Mouse (Mus musculus) urinary bladder, adult 2 months (tissue): ENCODE measurements around the gene Lsm3. TPM values are rescaled to one million over a fixed set of nuclear protein-coding genes. Genes with fewer than 3 reads are reported as not detected.

Experiments
- DNase-seq: peaks from one replicate; pipeline ENCODE4 v3.0.0; 2022; ENCODE audit warnings: low spot score
- polyA plus RNA-seq: library from polyadenylated mRNA; depleted of rRNA; stranded (reverse); fragments of >200 nt; gene quantifications from 2 replicates; pipeline ENCODE4 v1.2.3, GENCODE M21; 2012; rRNA removed

Lsm3 gene
- polyA plus RNA-seq, 1 experiment = 67.6 TPM

DNA sequence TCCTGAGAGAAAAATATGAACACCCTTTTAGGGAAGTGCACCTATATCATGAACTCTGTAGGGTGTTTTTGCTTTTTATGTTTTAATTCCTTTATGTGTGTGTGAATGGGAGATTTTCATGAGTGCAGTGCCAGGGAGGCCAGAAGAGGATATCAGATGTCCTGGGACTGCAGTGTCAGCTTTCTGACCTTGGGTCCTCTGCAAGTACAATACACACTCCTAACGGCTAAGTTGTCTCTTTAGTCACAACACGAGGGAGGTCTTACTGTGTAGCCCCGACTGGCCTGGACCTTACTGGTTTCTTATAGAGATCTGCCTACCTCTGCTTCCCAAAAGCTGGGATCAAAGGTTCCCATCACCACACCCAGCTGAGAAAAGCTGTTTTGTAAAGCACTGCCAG lies 37.0 kb downstream of the Lsm3 start:
- DNase-seq = no peak

- DNase-seq = no peak
These were observed 42.8 kb downstream of the Lsm3 start for GRCm38 (mm10) chr6:91558565-91558964.

- no peak for DNase-seq
These were observed 43.6 kb downstream of the Lsm3 start for GRCm38 (mm10) chr6:91559371-91559770.

DNA sequence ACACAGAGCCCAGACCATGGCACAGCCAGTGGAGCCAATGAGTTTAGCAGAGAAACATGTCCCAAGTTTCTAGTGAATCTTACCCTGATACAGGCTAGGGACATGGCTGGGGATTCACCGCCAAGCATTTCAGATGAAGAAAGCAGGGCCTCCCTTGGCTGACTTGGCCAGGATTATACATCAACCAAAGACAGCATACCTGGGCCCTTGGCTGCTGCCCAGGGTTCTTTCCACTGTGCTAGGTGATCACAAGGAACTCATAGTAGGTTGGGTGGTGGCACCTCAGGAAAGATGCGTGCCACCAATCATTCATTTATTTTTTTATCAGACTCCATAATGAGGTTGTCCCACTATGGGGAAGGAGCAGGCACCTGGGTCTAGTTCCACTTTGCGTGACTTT lies 44.5 kb downstream of the Lsm3 start:
- DNase-seq = no peak

- DNase-seq = no peak
These were observed 47.3 kb downstream of the Lsm3 start for GRCm38 (mm10) chr6:91563031-91563430.

DNA sequence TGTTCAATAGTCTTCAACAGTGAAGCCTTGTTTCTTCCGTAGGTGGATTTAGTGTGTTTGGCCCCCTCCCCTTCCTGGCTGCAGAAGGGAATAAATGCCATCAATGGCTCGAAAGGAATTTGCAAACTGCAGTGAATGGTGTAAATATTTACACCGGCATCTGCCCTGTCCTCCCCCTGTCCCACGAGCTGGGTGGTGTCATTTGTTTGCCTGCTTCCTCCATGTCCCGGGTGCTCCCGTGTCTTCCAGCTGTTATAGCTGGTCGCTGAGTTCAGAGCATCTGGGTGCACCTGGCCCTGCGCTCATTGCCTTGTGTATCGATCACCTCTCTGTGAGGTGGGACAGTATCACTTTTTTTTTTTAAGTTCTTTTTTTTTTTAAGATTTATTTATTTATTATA lies 50.7 kb downstream of the Lsm3 start:
- DNase-seq = no peak

Other genes with a start within 250 kb of the Lsm3 start
- gene Wnt7a, start 104.6 kb upstream of the Lsm3 start, polyA plus RNA-seq = not detected in 2 replicates
- gene Chchd4, start 42.4 kb upstream of the Lsm3 start, polyA plus RNA-seq = 6.7 and 7.6 TPM in 2 replicates
- 65.4 and 68.0 TPM in 2 replicates for gene Tmem43, start 42.2 kb upstream of the Lsm3 start, polyA plus RNA-seq
- gene Xpc, start within 50 bp of the Lsm3 start, polyA plus RNA-seq = 17.6 and 19.0 TPM in 2 replicates
- gene Slc6a6, start 168.1 kb downstream of the Lsm3 start, polyA plus RNA-seq = 55.0 and 73.2 TPM in 2 replicates